In the genomic region with DNA sequence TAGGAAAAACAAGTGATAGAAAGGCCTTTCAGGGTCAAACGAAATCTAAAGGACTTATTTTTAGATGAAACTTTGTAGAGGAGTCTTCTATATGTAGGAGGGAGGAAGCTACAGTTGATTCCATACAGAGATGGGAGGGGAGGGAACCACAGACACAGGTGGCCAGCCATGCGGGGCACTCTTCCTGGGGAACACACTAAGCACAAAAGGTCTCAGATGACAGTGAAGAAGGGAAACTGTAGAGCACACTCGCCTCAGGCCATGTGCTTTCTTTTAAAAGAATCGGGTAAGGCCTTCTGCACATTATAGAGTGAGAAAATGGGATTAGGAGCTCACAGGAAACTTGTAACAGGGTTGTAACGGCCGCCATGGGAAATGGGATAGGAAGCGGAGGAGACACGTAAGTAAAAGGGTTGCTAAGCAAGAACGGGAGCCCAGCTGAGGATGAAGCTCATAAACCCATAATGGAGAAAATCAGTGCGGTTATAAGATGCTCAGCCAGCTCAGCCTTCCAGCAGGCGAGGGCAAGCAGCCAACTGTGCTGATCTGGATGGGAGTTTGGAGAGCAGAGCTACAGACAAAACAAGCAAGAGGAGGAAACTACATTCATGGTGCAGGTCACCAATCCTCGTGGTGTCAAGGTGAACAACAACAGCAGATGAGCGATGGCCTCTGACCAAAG, we compare ENCODE assay signal across 8 mouse cellular contexts.
DNase-seq lines count a peak whose midpoint lies in the region; ATAC-seq and TF ChIP-seq lines count a peak whose summit lies in the region.

No protein-coding gene starts in this region.

- TF ChIP-seq CTCF in brain, embryonic 14.5 days (IDR thresholded peaks at IDR 0.05; ENCODE audit: borderline replicate concordance, extremely low read depth, insufficient read depth, insufficient read length): no peak

- TF ChIP-seq POLR2A in brain, embryonic 14.5 days (IDR thresholded peaks at IDR 0.05; ENCODE audit: borderline replicate concordance, extremely low read depth, insufficient read depth, insufficient read length, poor library complexity, severe bottlenecking): no peak

- DNase-seq in heart, postnatal 4 days: peak; percentile 59
- DNase-seq in heart, adult 11 months: no peak
- peak; percentile 77 for DNase-seq in brain, embryonic 14.5 days (ENCODE audit: low read depth)
- DNase-seq in frontal cortex, postnatal 36 days (ENCODE audit: low spot score in 2 of 2): peak; percentile 58 to 68
- peak; percentile 57 to 69 for DNase-seq in layer of hippocampus, postnatal 25 days (ENCODE audit: extremely low spot score in 1 of 2, low spot score in 1 of 2)
- peak; percentile 67 for DNase-seq in right cerebral cortex, postnatal 14 days
- DNase-seq in spleen, postnatal 36 days (ENCODE audit: low spot score in 2 of 2): no peak

- no peak for ATAC-seq in granulocyte monocyte progenitor cell, adult 5-6 weeks (replicated peaks; ENCODE audit: poor library complexity, severe bottlenecking)

Comparison
In these comparisons a context has a peak if more than half of its experiments do, and no peak if none do; other contexts are left out.
1. DNase-seq: peak in heart, postnatal 4 days (single experiment), brain, embryonic 14.5 days (single experiment), frontal cortex, postnatal 36 days (2 of 2), layer of hippocampus, postnatal 25 days (2 of 2) and right cerebral cortex, postnatal 14 days (single experiment); none in heart, adult 11 months (single experiment) and spleen, postnatal 36 days (0 of 2).